Mouse (Mus musculus): ENCODE data around the gene Grm2. TPM values are rescaled to one million over a fixed set of nuclear protein-coding genes. Genes with fewer than 3 reads are reported as not detected.
"Not testable (repeated sequence)": the region's sequence is repeated elsewhere in the genome, so short reads cannot be mapped to it uniquely, and the experiment has no call there.

Gene Grm2
- total RNA-seq, 1 experiment from 2014 or later = not detected

DNA sequence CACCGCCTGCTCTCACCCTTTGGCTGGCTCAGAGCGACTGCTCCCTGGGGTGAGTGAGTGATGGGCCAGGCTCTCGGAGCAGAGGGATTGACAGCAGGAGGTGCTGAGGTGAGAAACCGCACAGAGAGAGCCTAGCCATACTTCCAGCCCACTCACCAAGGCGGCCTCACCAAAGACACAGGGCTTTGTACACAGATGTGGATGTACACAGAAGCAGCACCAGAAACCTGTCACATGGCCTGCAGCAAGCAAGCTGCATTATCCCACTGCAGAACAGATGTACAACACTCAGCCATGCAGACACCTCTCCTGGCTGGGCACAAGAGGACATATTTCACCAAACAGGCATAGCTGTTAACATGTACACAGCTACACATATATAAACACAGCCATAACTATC, 1.7 kb upstream of the Grm2 start:
- no peak for ATAC-seq (ENCODE audit: extremely low read depth, insufficient number of reproducible peaks, low FRiP score, poor library complexity, severe bottlenecking)

GRCm38 (mm10) chr9:106656820-106657219, 938 bp upstream of the Grm2 start:
- no peak for ATAC-seq (ENCODE audit: extremely low read depth, insufficient number of reproducible peaks, low FRiP score, poor library complexity, severe bottlenecking)

DNA sequence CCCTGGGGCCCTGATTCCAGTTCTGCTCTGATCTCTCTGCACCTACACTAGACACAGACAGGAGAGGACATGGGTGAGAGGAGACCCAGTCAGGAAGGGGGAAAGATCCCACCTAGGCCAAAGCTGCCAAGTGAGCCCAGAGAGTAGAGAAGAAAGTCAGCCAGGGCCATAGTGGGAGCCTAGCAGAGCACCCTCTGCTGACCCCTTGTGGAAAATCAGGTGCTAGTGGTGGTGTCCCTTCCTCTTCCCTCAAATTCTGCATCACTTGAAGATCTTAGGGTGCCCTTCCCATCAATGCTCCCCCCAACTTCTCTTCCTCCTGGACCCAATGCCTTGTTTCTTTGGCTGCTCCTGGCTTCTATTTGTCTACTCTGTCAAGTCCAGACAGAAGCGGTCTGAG, 3.2 kb downstream of the Grm2 start:
- ATAC-seq (ENCODE audit: extremely low read depth, insufficient number of reproducible peaks, low FRiP score, poor library complexity, severe bottlenecking) = no peak

DNA sequence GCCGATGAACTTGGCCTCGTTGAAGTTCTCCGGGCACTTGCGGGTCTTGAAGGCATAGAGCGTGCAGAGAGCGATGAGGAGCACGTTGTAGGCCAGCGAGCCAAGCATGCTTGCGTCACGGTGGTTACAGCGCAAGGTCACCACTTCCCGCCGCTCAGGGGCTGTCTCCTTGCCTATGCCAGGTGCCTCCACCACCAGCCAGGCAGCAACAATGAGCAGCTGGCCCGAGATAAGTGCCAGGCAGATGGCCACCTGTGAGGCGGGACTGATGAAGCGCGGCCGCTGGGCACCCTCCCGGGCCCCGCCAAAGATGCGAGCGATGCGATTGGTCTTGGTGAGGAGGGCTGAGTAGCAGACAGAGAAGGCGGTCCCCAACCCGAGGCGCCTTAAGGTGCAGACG, 8.7 kb downstream of the Grm2 start:
- no peak for ATAC-seq (ENCODE audit: extremely low read depth, insufficient number of reproducible peaks, low FRiP score, poor library complexity, severe bottlenecking)

GRCm38 (mm10) chr9:106645684-106646271, 10.1 kb downstream of the Grm2 start:
- no peak for ATAC-seq (ENCODE audit: extremely low read depth, insufficient number of reproducible peaks, low FRiP score, poor library complexity, severe bottlenecking)

DNA sequence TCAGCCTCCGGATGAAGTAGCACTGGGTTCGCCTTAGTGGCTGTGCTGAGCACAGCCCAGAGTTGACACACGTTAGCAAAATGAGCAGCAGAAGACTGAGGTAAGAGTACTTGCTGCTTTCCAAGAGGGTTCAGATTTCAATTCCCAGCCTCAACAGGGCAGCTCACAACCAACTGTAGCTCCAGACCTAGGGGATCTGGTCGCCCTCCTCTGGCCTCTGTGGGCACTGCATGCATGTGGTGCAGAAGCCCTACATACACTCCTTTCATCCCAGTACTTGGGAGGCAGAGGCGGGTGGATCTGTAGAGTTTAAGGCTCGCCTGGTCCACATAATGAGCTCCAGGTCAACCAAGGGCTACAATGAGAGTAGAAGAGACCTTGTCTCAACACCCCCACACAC, 12.1 kb downstream of the Grm2 start:
- ATAC-seq (ENCODE audit: extremely low read depth, insufficient number of reproducible peaks, low FRiP score, poor library complexity, severe bottlenecking) = no peak

GRCm38 (mm10) chr9:106643128-106643527, 12.8 kb downstream of the Grm2 start:
- ATAC-seq (ENCODE audit: extremely low read depth, insufficient number of reproducible peaks, low FRiP score, poor library complexity, severe bottlenecking) = peak; percentile 23; the same call in 1 of the 2 replicates

- ATAC-seq (ENCODE audit: extremely low read depth, insufficient number of reproducible peaks, low FRiP score, poor library complexity, severe bottlenecking) = no peak
Observed at GRCm38 (mm10) chr9:106641346-106641745, 14.5 kb downstream of the Grm2 start.

DNA sequence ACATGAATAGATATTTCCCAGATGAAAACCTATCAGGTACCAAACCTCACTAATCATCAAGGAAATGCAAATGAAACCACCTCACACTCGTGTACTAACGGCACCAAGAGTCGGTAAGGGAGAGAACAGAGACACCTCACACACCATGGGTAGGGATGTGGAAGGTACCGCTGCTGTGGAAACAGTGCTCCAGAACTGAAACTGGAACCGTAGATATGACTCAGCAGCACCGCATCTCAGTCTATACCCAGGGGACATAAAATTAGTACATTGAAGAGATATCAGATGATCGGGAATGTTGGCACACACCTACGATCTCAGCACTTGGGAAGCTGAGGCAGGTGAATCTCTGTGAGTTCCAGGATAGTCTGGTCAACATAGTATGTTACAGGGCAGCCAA, 17.7 kb downstream of the Grm2 start:
- ATAC-seq (ENCODE audit: extremely low read depth, insufficient number of reproducible peaks, low FRiP score, poor library complexity, severe bottlenecking) = no peak

- no peak for ATAC-seq (ENCODE audit: extremely low read depth, insufficient number of reproducible peaks, low FRiP score, poor library complexity, severe bottlenecking)
Observed at GRCm38 (mm10) chr9:106632185-106632584, 23.7 kb downstream of the Grm2 start.

DNA sequence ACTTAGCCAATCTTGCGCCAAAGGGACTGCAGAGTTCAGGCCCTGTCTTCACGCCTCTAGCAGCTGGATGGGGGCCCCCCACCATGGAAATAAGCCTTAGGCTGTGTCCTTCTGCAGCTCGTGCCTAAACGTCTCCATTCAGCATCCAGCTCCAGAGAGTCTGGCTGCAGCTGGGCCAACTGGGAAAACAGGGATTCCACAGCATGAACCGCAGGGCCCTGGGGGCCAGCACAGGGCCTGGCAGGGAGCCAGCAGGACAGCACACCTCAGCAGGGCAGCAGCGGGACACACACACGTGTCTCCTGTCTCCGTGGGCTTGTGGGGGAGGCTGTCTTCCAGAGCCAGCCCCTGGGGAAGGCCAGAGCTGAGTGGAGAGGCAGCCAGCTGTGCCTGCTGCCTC, 28.1 kb downstream of the Grm2 start:
- ATAC-seq (ENCODE audit: extremely low read depth, insufficient number of reproducible peaks, low FRiP score, poor library complexity, severe bottlenecking) = 0 out of 2 replicates have a peak, but pooled peaks have one; percentile 3

- no peak for ATAC-seq (ENCODE audit: extremely low read depth, insufficient number of reproducible peaks, low FRiP score, poor library complexity, severe bottlenecking)
Observed at GRCm38 (mm10) chr9:106626282-106626681, 29.6 kb downstream of the Grm2 start, which contains the start of gene Iqcf6. Iqcf6 (plus strand) TSS chr9:106626582.

DNA sequence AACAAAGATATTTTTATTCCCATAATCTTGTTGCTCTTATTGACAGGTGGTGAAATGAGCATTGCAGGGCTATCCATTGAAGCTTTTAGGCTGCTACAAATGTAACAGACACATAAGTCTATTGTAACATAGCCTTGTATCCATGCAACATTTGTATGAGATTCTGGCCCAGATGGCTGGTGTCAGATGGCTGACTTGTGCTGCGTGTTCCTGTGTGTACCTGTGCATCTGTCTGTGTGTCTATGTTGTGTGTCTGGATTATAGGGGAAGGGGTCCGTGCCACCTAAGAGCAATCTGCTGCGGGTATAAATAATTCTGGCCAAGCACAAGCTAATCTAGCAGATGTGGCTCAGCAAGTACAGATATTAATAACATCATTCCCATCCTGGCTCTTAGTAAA, 38.4 kb downstream of the Grm2 start:
- ATAC-seq (ENCODE audit: extremely low read depth, insufficient number of reproducible peaks, low FRiP score, poor library complexity, severe bottlenecking) = no peak

DNA sequence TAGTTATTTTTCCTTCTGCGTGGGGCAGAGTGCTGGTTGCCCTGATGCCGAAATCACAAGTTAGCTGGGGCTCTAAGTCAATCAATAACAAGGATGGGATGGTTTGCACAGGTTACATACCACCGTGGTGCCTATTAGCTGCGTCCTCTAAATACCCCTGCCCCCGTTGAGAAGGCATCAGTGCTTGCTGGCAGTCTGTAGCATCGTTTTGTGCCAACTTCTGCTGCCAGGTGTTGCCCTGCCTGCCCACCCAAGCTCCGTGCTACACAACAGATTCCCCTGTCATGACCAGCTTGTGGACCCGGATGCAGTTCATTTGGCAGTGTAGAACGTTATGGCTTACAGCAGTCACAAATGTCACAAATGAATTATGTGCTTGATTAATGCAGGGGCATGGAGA, 39.6 kb downstream of the Grm2 start:
- no peak for ATAC-seq (ENCODE audit: extremely low read depth, insufficient number of reproducible peaks, low FRiP score, poor library complexity, severe bottlenecking)

DNA sequence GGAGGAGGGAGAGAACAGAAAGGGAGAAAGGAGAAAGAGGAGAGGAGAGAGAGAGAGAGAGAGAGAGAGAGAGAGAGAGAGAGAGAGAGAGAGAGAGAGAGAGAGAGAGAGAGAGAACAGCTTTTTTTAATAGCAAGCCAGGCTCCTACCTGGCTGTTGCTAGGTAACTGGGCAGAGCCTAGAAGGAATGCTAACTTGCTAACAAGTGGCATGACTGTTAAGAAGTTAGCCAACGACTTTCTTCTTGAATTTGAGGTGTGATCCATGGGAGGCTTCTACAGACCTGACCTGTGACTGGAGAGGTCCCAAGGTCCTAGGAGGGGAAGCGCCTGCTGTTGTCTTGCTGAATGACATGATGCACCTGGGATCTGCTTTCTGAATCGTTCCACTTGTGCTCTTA, 41.3 kb downstream of the Grm2 start:
- no peak for ATAC-seq (ENCODE audit: extremely low read depth, insufficient number of reproducible peaks, low FRiP score, poor library complexity, severe bottlenecking)

- ATAC-seq (ENCODE audit: extremely low read depth, insufficient number of reproducible peaks, low FRiP score, poor library complexity, severe bottlenecking) = no peak
Observed at GRCm38 (mm10) chr9:106613951-106614350, 41.9 kb downstream of the Grm2 start.

DNA sequence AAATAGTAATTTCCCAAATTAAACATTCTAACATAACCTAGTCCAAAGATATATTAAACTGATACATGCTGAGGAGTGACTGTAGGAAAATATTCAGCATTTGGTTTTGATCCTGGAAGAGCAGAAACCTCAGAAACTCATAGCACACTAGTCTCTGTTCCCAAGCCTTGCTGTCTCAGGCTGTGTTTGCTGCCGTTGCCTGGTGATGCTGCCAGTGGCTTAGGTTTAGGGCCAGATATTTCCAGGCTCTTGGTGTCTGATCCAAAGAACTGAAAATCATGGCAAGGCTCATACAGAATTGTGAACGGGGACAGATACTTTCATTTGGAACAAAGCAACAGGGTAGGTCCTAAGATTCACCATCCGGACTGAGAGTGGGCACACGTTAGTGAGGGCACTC, 45.2 kb downstream of the Grm2 start:
- no peak for ATAC-seq (ENCODE audit: extremely low read depth, insufficient number of reproducible peaks, low FRiP score, poor library complexity, severe bottlenecking)

- ATAC-seq (ENCODE audit: extremely low read depth, insufficient number of reproducible peaks, low FRiP score, poor library complexity, severe bottlenecking) = no peak
Observed at GRCm38 (mm10) chr9:106600546-106600945, 55.3 kb downstream of the Grm2 start.

DNA sequence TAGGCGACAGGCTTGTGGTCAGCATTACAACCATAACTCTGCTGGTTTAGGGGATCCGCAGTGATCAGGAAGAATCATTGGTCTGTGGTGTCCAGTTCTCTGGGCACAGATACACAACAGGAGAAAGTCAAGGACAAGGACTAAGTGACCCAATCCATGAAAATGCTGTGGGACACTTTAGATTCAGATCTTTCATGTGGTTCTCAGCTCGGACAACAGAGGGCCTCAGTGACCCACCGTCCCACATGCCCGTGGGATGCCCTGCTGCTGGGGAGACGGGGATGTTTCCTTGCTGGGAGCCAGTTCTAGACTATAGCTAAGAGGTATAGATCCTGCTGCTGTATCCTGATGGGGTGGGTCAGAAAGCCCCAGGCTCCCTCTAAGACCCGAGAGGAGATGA, 57.4 kb downstream of the Grm2 start:
- ATAC-seq (ENCODE audit: extremely low read depth, insufficient number of reproducible peaks, low FRiP score, poor library complexity, severe bottlenecking) = no peak

DNA sequence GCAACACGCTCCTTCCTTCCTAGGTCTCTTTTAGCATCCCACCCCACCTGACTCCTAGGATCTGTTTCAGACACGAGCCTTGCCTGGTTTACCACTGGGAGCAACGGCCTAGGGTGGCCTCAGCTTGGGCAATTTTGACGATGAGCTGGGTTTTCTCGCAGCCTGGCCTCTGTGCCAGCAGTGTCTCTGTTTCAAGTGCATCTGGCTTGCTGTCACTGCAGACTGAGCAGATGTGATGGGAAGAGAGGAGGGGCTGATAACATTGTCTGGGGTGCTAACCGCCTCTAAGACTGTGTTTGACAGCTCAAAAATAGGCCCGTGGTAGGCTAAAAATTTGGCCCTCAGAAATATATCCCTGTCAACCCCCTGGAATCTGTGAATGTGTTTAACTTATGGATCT, 60.0 kb downstream of the Grm2 start:
- no peak for ATAC-seq (ENCODE audit: extremely low read depth, insufficient number of reproducible peaks, low FRiP score, poor library complexity, severe bottlenecking)

GRCm38 (mm10) chr9:106595402-106595801, 60.5 kb downstream of the Grm2 start:
- ATAC-seq (ENCODE audit: extremely low read depth, insufficient number of reproducible peaks, low FRiP score, poor library complexity, severe bottlenecking) = not testable (repeated sequence)

Data from neutrophil, adult 5-6 weeks (primary cell).